Mouse (Mus musculus) intestine, embryonic 14.5 days (tissue): ENCODE data around the gene Ptprn2. TPM values are rescaled to one million over a fixed set of nuclear protein-coding genes. Genes with fewer than 3 reads are reported as not detected.

ENCODE experiments used
- ATAC-seq: fragments of 200-750 bp; cut with Nextera tagmentation; replicated peaks from 2 replicates; pipeline ENCODE4 v1.8.0; 2017; ENCODE audit warnings: low read depth, moderate number of reproducible peaks, moderate TSS enrichment, moderate library complexity; ENCODE audit not compliant: low FRiP score, low TSS enrichment
- DNase-seq: peaks from one replicate; pipeline ENCODE4 v3.0.0-alpha.2; 2018; ENCODE audit warnings: low spot score
- H3K27ac ChIP-seq: fragments of 300-500 bp; sonication (generic); 2 replicates; pipeline ENCODE4 v1.5.1; 2014; ENCODE audit warnings: low read depth, mild to moderate bottlenecking, control low read depth
- H3K27me3 ChIP-seq: fragments of 300-500 bp; sonication (generic); replicated peaks from 2 replicates; pipeline ENCODE4 v1.6.1; 2014; ENCODE audit warnings: low read length, control low read depth; ENCODE audit not compliant: control insufficient read depth, insufficient read depth
- H3K36me3 ChIP-seq: fragments of 300-500 bp; sonication (generic); 2 replicates; pipeline ENCODE4 v1.6.1; 2014; ENCODE audit warnings: low read length, control low read depth; ENCODE audit not compliant: control insufficient read depth, insufficient read depth
- H3K4me1 ChIP-seq: fragments of 300-500 bp; sonication (generic); replicated peaks from 2 replicates; pipeline ENCODE4 v1.6.1; 2014; ENCODE audit warnings: low read length, control low read depth, mixed read lengths; ENCODE audit not compliant: control insufficient read depth, insufficient read depth
- H3K4me2 ChIP-seq: fragments of 300-500 bp; sonication (generic); 2 replicates; pipeline ENCODE4 v1.6.1; 2014; ENCODE audit warnings: low read length
- H3K4me3 ChIP-seq: fragments of 300-500 bp; sonication (generic); 2 replicates; pipeline ENCODE4 v1.5.1; 2014; ENCODE audit warnings: low read depth, low read length, control low read depth, mixed read lengths
- H3K9ac ChIP-seq: fragments of 300-500 bp; sonication (generic); 2 replicates; pipeline ENCODE4 v1.6.1; 2014; ENCODE audit warnings: mild to moderate bottlenecking, low read length
- H3K9me3 ChIP-seq: fragments of 300-500 bp; sonication (generic); 2 replicates; pipeline ENCODE4 v1.6.1; 2016; ENCODE audit warnings: low read length, control low read depth; ENCODE audit not compliant: control insufficient read depth
- WGBS: fragments of 180-500 bp; shearing (Covaris S2); extraction: QIAGEN DNeasy Blood & Tissue Kit; methylation state at CpG from one replicate; pipeline ENCODE4 v1.1.7; 2014; 5-methylcytosine and 5-hydroxymethylcytosine counted together
- polyA plus RNA-seq: library from polyadenylated mRNA; unstranded; fragments of >200 nt; fragmentation: Nextera tagmentation; extraction: Ambion mirVana; gene quantifications from 2 replicates; pipeline ENCODE4 v1.2.1, GENCODE M21; 2014

Gene Ptprn2
- polyA plus RNA-seq, 1 experiment from 2014 or later, result 2.0 TPM

GRCm38 (mm10) chr12:117265211-117265610 is 779.7 kb downstream of the Ptprn2 start:
- H3K27me3 ChIP-seq, result no peaks in the 10 kb centered on the region
- ATAC-seq (no peak), DNase-seq (no peak)
- WGBS, result 88% methylated on average over 1 of the region's 1 CpGs
- H3K27ac ChIP-seq, result no peak overlapping the region
- no peaks in the 10 kb centered on the region for H3K4me1 ChIP-seq
- no peak overlapping the region for H3K4me3 ChIP-seq
- H3K36me3 ChIP-seq, result no peaks in the 10 kb centered on the region
- no peak overlapping the region for H3K9ac ChIP-seq
- H3K9me3 ChIP-seq, result no peaks in the 10 kb centered on the region
- H3K4me2 ChIP-seq, result no peak overlapping the region

DNA sequence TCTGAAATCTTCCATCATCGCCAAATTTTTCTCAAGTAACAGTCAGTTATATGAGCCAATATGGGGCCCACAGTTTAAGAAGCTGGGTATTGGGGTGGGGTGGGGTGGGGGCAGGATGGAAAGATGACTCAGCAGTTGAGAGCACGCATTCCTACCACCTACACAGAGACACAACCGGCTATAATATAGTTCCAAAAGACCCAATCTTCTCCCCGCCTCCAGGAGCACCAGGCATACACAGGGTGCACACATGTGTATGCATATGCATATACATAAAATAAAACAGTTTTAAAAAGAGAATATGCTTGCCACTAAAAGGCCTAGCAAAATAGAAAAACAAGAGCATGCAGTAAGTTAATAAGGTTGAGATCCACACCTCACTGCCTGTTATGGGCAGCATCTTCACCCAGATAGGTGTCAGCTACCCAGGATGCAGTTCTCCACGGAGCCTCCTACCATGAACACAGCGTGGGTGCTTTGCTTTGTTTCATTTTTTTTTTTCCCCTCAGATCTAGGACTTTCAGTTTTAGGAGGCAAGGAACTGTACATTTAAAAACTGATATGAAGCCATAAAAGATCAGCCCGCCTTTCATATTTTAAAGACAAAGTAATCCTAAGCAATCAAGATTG is 783.1 kb downstream of the Ptprn2 start:
- no peaks in the 10 kb centered on the region for H3K27me3 ChIP-seq
- no peak overlapping the region for H3K4me2 ChIP-seq
- ATAC-seq (no peak), DNase-seq (no peak)
- no peak overlapping the region for H3K4me3 ChIP-seq
- no peak overlapping the region for H3K27ac ChIP-seq
- H3K9ac ChIP-seq, result no peak overlapping the region
- H3K9me3 ChIP-seq, result no peaks in the 10 kb centered on the region
- WGBS, result 82% methylated on average over 7 of the region's 7 CpGs
- no peaks in the 10 kb centered on the region for H3K36me3 ChIP-seq
- no peaks in the 10 kb centered on the region for H3K4me1 ChIP-seq

DNA sequence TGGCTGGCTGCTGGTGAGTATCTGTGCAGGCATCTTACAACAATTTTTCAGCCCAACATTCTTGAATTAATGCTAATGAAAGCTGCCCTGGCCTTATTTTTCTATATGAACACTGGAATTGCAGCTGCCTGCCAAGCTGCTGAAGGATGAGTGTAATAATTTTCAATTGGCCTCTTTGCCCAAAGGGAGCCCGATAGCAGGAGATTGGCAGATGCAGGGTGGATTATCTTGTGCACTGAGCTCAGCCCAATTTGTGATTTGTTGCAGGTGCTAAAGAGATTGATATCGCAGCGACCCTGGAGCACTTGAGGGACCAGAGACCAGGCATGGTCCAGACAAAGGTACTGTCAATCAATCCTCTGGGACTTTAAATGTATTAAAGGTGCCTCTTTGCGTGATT is 783.8 kb downstream of the Ptprn2 start:
- 79% methylated on average over 4 of the region's 4 CpGs for WGBS
- no peak overlapping the region for H3K27ac ChIP-seq
- H3K4me2 ChIP-seq, result no peak overlapping the region
- no peak overlapping the region for H3K9ac ChIP-seq
- H3K36me3 ChIP-seq, result no peaks in the 10 kb centered on the region
- no peak for DNase-seq
- no peaks in the 10 kb centered on the region for H3K27me3 ChIP-seq
- ATAC-seq, result no peak
- H3K9me3 ChIP-seq, result no peaks in the 10 kb centered on the region
- H3K4me3 ChIP-seq, result no peak overlapping the region
- H3K4me1 ChIP-seq, result no peaks in the 10 kb centered on the region

DNA sequence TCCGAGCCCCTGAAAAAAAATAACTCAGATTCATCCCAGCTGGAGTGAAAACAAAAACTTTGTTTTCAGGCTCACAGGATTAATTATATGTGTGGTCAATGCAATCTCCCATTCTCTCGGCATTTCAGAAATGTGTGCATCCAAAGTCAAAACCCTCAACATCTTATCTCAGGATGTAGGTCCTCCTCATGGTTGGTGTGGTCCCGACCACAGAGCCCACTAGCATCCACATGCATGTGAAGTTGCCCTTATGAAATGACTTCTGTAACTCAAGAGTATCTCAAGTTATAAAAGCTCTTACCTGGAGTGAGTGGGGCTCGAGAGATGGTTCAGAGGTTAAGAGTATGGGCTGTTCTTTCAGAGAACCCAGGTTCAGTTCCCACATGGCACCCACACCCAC is 784.7 kb downstream of the Ptprn2 start:
- Histone ChIP-seq H3K9me3 (no peaks in the 10 kb centered on the region), H3K4me2 (no peak overlapping the region), H3K27me3 (no peaks in the 10 kb centered on the region), H3K9ac (no peak overlapping the region), H3K4me1 (no peaks in the 10 kb centered on the region), H3K4me3 (no peak overlapping the region), H3K36me3 (no peaks in the 10 kb centered on the region), H3K27ac (no peak overlapping the region)
- 83% methylated on average over 4 of the region's 4 CpGs for WGBS
- ATAC-seq (no peak), DNase-seq (no peak)

- WGBS, result 10% methylated on average over 4 of the region's 4 CpGs
Measured at GRCm38 (mm10) chr12:117273166-117273565, 787.6 kb downstream of the Ptprn2 start.

DNA sequence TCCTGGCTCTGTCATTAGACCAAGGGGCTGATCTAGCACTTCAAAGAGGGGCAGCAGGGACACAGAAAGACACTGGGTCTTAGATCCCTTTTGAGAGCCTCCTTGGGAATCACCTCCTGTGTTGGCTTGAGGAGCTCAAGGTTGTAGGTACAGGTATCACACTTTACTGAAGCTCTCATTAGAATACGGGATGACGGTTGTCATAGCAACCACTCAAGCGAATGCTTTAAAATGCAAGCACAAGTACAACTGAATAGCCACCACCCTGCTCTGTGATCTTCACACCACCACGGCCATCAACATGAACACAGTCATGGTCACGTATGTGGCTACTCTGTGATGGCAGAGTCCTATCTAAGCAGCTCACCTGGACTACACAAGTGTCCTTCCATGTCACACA is 789.1 kb downstream of the Ptprn2 start:
- Histone ChIP-seq H3K9ac (no peak overlapping the region), H3K27ac (no peak overlapping the region), H3K4me1 (no peaks in the 10 kb centered on the region), H3K27me3 (no peaks in the 10 kb centered on the region), H3K36me3 (no peaks in the 10 kb centered on the region), H3K4me2 (no peak overlapping the region), H3K4me3 (no peak overlapping the region), H3K9me3 (no peaks in the 10 kb centered on the region)
- WGBS, result 83% methylated on average over 5 of the region's 5 CpGs
- no peak for ATAC-seq
- DNase-seq, result no peak

More at GRCm38 (mm10) chr12:117273166-117273565, 787.6 kb downstream of the Ptprn2 start:
- Histone ChIP-seq H3K4me3 (no peak overlapping the region), H3K9me3 (no peaks in the 10 kb centered on the region), H3K27me3 (no peaks in the 10 kb centered on the region), H3K9ac (no peak overlapping the region), H3K27ac (no peak overlapping the region), H3K4me2 (no peak overlapping the region), H3K36me3 (no peaks in the 10 kb centered on the region), H3K4me1 (no peaks in the 10 kb centered on the region)
- DNase-seq (no peak), ATAC-seq (no peak)

GRCm38 (mm10) chr12:117280790-117281189 is 795.3 kb downstream of the Ptprn2 start:
- Histone ChIP-seq H3K4me2 (no peak overlapping the region), H3K4me3 (no peak overlapping the region), H3K27ac (no peak overlapping the region), H3K27me3 (no peaks in the 10 kb centered on the region), H3K9me3 (no peaks in the 10 kb centered on the region), H3K9ac (no peak overlapping the region), H3K4me1 (no peaks in the 10 kb centered on the region), H3K36me3 (no peaks in the 10 kb centered on the region)
- WGBS, result 80% methylated on average over 3 of the region's 3 CpGs
- ATAC-seq (no peak), DNase-seq (no peak)

GRCm38 (mm10) chr12:117282659-117283058 is 797.1 kb downstream of the Ptprn2 start:
- H3K4me1 ChIP-seq, result no peaks in the 10 kb centered on the region
- H3K9me3 ChIP-seq, result no peaks in the 10 kb centered on the region
- no peak overlapping the region for H3K4me3 ChIP-seq
- no peaks in the 10 kb centered on the region for H3K36me3 ChIP-seq
- WGBS, result 72% methylated on average over 2 of the region's 2 CpGs
- DNase-seq (no peak), ATAC-seq (no peak)
- H3K4me2 ChIP-seq, result no peak overlapping the region
- no peak overlapping the region for H3K9ac ChIP-seq
- H3K27me3 ChIP-seq, result no peaks in the 10 kb centered on the region
- no peak overlapping the region for H3K27ac ChIP-seq

DNA sequence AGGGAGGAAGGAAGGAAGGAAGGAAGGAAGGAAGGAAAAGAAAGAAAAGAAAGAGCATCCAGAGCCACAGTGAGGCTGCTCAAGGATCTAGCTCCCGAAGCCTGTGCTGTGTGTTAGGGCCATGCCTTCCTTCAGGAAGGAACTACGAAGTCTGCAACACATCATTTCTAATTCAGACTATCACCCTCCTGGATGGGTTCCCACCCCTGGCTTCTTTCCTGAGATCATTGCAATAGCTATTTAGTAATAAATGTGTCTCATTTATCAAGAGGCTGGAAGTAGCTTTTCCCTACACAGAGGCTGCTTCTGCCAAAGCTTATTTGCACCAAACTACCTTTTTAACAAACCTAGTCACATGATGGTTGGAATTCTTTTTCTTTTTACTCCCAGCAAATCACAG is 801.9 kb downstream of the Ptprn2 start:
- ATAC-seq (no peak), DNase-seq (no peak)
- H3K9me3 ChIP-seq, result no peaks in the 10 kb centered on the region
- H3K27ac ChIP-seq, result no peak overlapping the region
- no peak overlapping the region for H3K4me2 ChIP-seq
- 42% methylated on average over 2 of the region's 2 CpGs for WGBS
- H3K36me3 ChIP-seq, result no peaks in the 10 kb centered on the region
- no peaks in the 10 kb centered on the region for H3K4me1 ChIP-seq
- H3K27me3 ChIP-seq, result no peaks in the 10 kb centered on the region
- H3K9ac ChIP-seq, result no peak overlapping the region
- H3K4me3 ChIP-seq, result no peak overlapping the region
